Mouse (Mus musculus) myocyte (in vitro differentiated cells): Measurements from ENCODE around the gene Gtf2h3.

ENCODE experiments used
- CEBPB ChIP-seq: IDR thresholded peaks from 2 replicates; pipeline ENCODE4 v1.6.1; 2011; ENCODE audit warnings: mild to moderate bottlenecking, moderate library complexity; ENCODE audit not compliant: poor library complexity, insufficient read depth, severe bottlenecking
- E2F4 ChIP-seq: IDR thresholded peaks from one replicate; pipeline ENCODE4 v1.6.1; 2011; ENCODE audit warnings: mild to moderate bottlenecking, control low read depth, moderate library complexity; ENCODE audit not compliant: insufficient read depth
- MAX ChIP-seq: IDR thresholded peaks from one replicate; pipeline ENCODE4 v1.6.1; 2011; ENCODE audit warnings: low read depth, mild to moderate bottlenecking, control low read depth
- MYOD1 ChIP-seq, 3 experiments: IDR thresholded peaks; one replicate each; pipeline ENCODE4 v1.6.1; 2011; ENCODE audit warnings: control low read depth in 2 of 3, low read depth in 2 of 3, mild to moderate bottlenecking in 2 of 3, moderate library complexity in 1 of 3; ENCODE audit not compliant: insufficient read length in 2 of 3, control insufficient read depth in 1 of 3
- MYOG ChIP-seq, 3 experiments: IDR thresholded peaks; one replicate each; pipeline ENCODE4 v1.6.1; 2011; ENCODE audit warnings: control low read depth in 2 of 3, low read depth in 2 of 3, mild to moderate bottlenecking in 2 of 3; ENCODE audit not compliant: insufficient read length in 2 of 3, control insufficient read depth in 1 of 3, insufficient read depth in 1 of 3
- POLR2A ChIP-seq: IDR thresholded peaks from one replicate; pipeline ENCODE4 v1.6.1; 2011; ENCODE audit warnings: low read depth, mild to moderate bottlenecking, control low read depth, moderate library complexity; ENCODE audit not compliant: insufficient read length
- POLR2AphosphoS2 ChIP-seq: IDR thresholded peaks from one replicate; pipeline ENCODE4 v1.6.1; 2011; ENCODE audit warnings: low read depth, control low read depth; ENCODE audit not compliant: insufficient read length
- SRF ChIP-seq: IDR thresholded peaks from one replicate; pipeline ENCODE4 v1.6.1; 2011; ENCODE audit warnings: low read depth; ENCODE audit not compliant: control insufficient read depth, insufficient read length
- TCF12 ChIP-seq: IDR thresholded peaks from one replicate; pipeline ENCODE4 v1.6.1; 2011; ENCODE audit warnings: mild to moderate bottlenecking, control low read depth; ENCODE audit not compliant: poor library complexity, insufficient read depth, severe bottlenecking
- TCF3 ChIP-seq: IDR thresholded peaks from one replicate; pipeline ENCODE4 v1.6.1; 2011; ENCODE audit warnings: low read depth, control low read depth; ENCODE audit not compliant: insufficient read length
- USF1 ChIP-seq: IDR thresholded peaks from one replicate; pipeline ENCODE4 v1.6.1; 2011; ENCODE audit warnings: low read depth, mild to moderate bottlenecking, control low read depth, moderate library complexity

GRCm38 (mm10) chr5:124624291-124624690 lies 45.4 kb downstream of the Gtf2h3 start:
- TF ChIP-seq POLR2A, result no peak
- no peak for TF ChIP-seq POLR2AphosphoS2
- no peak for TF ChIP-seq TCF3
- no peak for TF ChIP-seq CEBPB
- TF ChIP-seq TCF12, result no peak
- TF ChIP-seq MYOG (IDR thresholded peaks at IDR 0.05; ENCODE audit: control insufficient read depth in 1 of 3, insufficient read depth in 1 of 3, insufficient read length in 2 of 3, low read depth in 2 of 3), result no peak
- TF ChIP-seq MYOD1 (IDR thresholded peaks at IDR 0.05; ENCODE audit: control insufficient read depth in 1 of 3, insufficient read length in 2 of 3, low read depth in 2 of 3), result no peak
- no peak for TF ChIP-seq USF1
- no peak for TF ChIP-seq MAX
- no peak for TF ChIP-seq E2F4
- no peak for TF ChIP-seq SRF
